Mouse (Mus musculus): ENCODE measurements around the gene Slc22a2. TPM values are rescaled to one million over a fixed set of nuclear protein-coding genes. Genes with fewer than 3 reads are reported as not detected.
"Not testable (repeated sequence)": the region's sequence is repeated elsewhere in the genome, so short reads cannot be mapped to it uniquely, and the experiment has no call there.

The Slc22a2 gene
- not detected in 2 replicates for total RNA-seq (2014; fragmentation: Nextera tagmentation)
- not detected in 2 replicates for total RNA-seq (2017)

DNA sequence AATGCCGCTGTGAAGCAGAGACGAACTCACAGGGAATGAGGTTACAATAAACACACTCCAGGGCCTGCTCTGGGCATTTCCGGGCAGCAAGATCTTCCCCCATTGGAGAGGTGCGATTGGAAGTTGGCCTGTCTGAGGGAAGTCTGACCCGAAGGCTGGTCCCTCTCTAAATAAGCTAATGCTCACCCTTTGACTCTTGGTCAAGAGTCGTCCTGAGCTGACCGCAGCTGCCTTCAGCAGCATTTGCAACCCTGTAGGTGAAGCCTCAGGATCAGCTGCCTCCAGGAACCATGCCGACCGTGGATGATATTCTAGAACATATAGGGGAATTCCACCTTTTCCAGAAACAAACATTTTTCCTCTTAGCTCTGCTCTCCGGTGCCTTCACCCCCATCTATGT, at the start of gene Slc22a2:
Gene Slc22a2 (plus strand): TSS at position 142 of the 400 bp plus-strand sequence.
- no peak for ATAC-seq (replicated peaks; ENCODE audit: poor library complexity, severe bottlenecking)

DNA sequence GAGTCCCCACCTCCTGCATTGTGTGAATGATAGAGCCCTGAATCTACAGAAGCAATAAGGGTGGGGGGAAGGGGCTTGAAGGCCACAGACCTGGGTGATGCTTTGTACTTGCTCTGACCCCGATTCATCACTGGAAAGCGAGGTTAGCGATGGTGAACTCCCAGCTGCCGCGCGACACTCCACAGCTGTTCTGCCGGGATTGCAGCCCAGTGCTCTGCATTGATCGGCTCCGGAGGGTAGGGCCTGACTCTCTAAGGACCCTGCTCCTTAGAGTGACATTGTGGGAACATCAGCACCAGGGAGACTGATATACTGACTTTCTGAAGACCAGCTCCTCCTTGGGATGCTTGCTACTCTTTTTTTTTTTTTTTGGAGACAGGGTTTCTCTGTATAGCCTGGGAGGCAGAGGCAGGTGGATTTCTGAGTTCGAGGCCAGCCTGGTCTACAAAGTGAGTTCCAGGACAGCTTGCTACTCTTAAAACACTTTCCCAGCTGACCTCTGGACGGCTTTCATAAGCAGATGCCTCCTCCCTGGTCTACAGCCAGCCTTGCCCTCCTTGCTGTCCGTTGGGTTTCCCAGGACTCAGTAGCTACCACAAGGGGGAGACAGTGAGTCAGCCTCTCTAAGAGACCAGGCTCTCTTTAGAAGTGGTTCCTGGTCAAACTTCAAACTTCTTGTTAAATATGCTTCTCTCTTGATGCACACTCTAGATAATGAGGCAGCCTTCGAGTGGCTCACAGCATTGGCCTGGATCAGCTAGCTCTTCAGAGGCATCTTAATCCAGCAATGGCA, 49.4 kb upstream of the Slc22a2 start:
- ATAC-seq (replicated peaks; ENCODE audit: poor library complexity, severe bottlenecking), result peak; percentile 78

DNA sequence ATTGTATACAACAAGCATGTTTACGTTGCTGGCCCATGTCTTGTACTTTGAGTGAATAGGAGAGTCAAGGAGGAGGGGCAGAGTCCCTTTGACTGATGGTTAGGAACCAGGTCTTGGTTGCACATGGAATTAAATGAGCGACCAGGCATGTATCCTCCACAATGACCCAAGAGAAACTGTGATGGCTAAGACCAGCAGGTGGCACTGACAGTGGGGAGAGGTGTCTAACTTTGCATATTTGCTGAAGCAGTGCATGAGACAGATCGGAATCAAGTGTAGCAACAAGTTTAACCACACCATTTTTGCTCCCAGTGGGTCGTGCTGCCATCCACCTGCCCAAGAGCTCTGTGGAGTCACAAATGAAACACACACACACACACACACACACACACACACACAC, 21.7 kb upstream of the Slc22a2 start:
- ATAC-seq (replicated peaks; ENCODE audit: poor library complexity, severe bottlenecking), result no peak

DNA sequence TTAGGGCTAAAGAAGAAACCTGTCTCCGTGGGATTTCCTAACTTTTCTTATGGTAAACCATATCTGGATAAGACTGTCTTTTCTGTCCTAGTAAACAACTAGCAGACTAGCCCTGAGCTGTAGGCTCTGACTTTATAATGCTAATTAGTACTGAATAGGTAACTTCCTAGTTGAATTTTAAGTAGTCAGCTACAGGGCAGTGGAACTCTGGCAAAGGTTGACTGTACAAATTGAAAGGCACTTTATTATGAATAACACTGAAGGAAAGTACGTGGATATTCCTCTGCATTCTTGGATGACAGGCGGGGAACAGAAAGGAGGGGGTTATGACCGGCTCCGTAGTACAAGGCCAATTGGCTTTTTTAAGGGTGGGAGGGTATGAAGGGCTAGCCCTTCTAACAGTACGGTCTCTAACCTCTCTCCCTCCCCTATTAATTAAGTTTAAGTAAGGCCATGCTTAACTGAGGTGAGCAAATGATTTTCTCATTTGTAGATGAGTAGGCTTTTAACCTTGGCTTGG, 19.4 kb upstream of the Slc22a2 start:
- ATAC-seq (replicated peaks; ENCODE audit: poor library complexity, severe bottlenecking), result not testable (repeated sequence)

DNA sequence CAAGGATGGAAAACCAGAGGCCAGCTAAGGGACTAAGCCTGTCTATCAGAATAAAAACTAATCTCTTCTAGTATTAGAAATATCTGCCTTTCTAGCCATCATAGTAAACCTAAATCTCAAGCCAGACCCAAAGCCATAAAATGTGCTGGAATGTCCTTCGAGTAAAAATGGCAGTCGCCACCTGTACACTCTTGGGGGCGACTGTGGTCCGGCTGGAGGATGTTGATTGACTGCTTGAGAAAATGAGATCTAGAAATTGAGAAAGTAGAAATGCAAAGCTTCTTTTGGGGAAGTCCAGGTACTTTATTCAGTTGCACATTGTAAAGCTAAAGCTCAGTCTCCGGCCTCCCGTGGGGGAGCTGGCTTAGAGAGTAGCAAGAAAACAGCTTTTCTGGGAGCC, 18.5 kb upstream of the Slc22a2 start:
- no peak for ATAC-seq (replicated peaks; ENCODE audit: poor library complexity, severe bottlenecking)

DNA sequence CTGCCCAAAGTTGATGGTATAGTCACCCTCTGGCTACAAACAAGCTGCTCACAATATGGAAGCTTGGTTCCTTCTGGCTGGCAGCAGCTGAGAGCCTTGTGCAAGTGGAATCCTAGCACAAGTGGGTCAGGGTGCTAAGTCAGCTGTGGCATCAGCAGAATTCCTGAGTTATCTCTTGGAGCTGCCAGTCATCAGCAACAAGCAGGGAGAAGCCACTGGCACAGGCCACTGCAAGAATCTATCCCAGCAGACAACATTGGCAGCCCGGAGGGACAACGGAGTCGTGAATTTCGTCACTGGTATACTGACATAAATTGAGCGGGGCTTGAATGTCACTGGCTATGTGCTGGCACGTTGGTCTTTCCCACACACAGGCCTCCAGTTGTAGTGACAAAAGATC, 12.6 kb upstream of the Slc22a2 start:
- no peak for ATAC-seq (replicated peaks; ENCODE audit: poor library complexity, severe bottlenecking)

DNA sequence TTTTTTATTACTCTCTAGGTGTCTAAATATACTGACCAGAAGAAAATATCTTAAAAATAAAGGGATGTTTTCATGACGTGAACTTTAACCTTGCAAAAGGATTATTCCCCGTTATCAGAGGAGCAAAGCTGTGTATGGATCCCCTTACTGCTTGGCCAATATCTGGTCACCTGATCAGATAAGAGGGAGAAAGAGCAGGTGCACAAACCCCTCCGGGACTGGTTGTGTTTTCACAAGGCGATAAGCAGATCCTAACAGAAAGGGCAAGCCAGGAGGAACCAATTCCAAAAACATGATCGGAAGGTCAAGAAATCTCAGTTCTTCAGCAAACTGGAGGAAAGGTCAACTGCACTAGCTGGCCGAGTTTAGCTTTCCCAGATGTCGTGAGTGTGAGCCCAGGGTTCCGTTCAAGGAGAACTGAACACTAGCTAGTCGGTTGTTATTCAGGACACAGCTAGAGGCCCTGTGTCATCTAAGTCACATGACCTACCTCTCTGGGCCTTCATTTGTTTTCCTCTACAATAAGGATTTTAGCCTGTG, 11.9 kb upstream of the Slc22a2 start:
- ATAC-seq (replicated peaks; ENCODE audit: poor library complexity, severe bottlenecking), result no peak

DNA sequence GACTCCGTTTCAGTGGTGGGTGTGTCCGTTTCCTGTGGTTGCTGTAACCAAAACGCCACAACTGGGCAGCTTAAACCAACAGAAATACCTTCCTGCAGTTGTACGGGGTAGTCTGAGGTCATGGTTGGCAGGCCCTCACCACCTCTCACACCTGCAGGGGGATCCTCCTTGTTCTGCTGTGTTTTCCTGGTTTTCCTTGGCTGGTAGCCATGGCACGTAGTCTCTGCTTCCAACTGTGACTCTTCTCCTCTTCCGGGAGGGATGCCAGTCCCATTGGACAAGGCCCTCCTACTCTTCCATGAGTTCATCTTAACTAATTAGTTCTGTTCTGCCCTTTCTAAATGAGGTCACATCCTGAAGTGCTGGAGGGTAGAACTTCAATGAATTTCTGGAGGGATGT, 8.5 kb upstream of the Slc22a2 start:
- ATAC-seq (replicated peaks; ENCODE audit: poor library complexity, severe bottlenecking), result no peak

DNA sequence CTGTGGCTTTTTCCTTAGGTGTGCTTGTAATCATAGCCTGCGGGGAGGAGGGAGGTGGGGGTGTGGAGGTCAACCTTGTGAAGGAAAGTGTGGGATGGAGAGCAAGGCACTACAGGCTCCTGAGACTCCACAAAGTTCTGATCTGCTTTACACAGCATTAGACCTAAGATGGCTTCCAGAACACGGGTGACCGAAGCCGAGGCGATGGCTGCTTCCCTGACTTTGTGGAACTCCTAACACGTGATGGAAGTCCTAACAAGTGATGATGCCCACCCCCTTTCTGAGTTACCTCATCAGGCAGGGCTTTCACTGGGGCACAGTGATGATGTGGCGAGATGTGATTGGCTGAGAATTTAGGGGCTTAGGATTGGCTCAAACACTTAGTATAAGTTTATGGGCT, 6.8 kb upstream of the Slc22a2 start:
- no peak for ATAC-seq (replicated peaks; ENCODE audit: poor library complexity, severe bottlenecking)

DNA sequence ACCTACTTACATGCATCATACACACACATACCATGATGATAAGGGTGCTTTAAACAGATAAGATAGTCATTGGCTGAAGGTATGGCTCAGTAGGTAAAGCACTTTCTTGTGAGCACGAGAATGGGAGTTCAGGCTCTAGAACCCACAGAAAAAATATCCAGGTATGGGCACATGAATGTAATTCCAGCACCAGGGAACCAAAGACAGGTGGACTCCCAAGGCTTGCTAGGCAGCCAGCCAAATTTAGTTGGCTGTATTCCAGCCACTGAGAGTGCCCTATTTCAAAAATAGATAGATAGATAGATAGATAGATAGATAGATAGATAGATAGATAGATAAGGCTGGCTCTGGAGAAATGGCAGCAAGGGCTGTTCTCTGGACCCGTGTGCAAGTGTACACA, 1.4 kb downstream of the Slc22a2 start:
- no peak for ATAC-seq (replicated peaks; ENCODE audit: poor library complexity, severe bottlenecking)

DNA sequence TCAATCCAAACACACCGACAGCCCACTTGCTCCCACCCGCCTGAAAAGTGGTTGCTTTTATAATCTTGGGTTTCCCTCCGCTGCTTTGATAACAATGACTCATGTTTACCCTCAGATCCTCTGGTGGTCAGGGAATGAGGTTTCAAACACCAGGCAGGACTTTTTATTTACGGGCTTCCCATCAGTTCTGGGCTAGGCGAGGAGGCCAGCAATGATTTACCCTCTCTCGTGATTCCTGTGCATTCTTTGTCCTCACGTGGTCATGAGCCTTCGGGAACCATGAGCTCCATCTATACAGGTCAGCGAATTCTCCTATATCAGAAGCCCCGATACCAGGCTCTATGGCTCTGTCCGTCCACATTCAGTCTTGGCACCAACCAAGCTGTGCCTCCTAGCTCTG, 3.0 kb downstream of the Slc22a2 start:
- ATAC-seq (replicated peaks; ENCODE audit: poor library complexity, severe bottlenecking), result no peak

DNA sequence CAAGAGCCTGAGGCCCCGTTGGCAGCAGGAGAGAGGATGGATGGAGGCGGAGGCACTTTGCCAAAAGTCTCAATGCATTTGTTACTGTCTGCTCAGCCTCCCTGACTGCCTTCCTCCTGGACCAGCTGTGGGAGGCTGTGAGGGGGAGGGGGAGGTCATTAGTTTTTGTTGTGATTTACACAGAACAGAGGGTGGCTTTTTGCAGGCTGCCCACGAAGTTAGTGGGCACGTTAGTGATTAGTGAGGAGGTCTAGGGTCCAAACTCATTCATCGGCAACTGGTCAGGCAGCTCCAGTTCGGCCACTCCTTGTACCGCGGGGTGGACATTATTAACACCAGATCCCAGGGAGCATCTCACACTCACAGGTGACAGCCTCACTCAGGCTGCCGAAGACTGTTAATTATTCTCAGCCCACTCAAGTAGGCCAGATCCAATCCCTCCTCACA, 4.9 kb downstream of the Slc22a2 start:
- ATAC-seq (replicated peaks; ENCODE audit: poor library complexity, severe bottlenecking), result no peak

DNA sequence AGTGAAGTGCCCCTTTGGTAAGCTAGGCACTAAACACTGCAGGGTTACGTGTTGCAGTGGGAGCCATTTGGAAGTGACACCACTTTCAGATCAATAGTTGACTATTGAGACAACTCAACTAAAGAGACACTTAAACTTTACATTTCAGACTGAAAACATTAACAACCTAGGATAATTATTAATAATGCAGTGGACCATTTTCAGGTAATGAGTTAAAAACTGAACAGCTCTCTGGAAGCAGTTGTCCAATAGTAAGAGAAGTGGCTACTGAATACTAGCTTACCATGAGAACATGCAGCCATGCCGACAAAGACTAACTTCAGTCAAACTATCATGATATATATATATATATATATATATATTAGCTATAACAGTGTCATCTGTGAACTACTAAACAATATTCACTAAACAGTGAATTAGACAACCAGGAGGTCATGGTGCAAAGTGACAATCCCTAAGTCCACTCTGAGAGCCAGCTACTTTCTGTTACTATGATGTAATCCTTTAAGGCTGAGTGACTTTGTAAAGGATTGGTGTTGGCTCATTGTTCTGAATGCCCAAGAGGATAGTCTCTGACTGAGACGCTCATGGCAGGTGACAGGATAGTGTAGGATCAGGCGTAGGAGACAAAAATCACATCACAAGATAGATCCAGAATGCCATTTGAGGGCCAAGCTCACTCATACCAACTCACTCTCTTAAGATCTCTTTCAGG, 7.1 kb downstream of the Slc22a2 start:
- no peak for ATAC-seq (replicated peaks; ENCODE audit: poor library complexity, severe bottlenecking)

DNA sequence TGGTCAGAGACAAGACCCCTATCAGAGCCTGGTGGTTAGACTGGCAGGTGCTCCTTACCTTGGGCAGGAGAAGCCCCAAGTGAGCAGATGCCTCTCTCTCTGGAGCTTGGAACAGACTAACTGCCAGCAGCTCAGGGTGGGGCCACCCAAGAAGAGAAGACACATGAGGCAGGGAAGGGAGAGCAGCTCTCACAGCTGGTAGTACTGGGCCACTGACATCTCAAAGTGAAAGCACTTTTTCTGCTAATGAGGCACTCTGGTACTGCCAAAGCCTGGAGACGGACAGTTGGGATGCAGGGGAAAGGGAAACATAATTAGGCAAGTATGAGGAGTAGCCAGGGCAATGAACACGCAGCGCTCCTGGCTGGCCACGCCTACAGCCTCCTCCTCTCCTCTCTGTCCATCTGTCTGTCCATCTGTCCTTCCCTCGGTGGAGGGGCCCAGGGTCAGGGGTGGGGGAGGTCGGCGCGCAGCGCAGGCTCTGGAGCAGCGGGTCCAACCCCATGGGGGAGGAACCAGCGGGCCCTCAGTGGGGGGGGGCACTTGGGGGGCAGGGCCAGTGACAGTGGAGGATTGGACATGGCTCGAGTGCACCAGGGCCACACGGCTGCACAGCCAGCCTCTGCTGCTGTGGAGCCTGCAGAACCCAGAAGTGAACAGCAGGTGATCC, 12.0 kb downstream of the Slc22a2 start:
- ATAC-seq (replicated peaks; ENCODE audit: poor library complexity, severe bottlenecking), result no peak

DNA sequence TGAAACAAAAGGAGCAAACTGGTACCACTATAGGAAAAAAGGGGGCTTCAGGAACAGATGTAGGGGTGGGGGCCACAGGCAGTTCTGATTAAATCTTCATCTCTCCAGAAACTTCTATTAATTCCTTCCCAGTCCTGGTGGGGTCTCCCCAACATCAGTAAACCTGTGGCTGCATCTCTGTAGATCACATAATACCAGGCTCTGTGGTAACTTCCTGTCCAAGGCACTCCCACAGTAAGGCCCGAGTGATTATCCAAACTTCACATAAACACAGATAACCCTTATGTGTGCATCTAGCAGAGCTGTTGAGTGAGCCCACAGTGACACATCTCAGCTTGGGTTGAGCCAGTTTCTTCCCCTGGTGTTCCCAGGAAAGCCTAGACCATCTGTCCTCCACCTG, 22.7 kb downstream of the Slc22a2 start:
- no peak; the same call in 1 of the 2 replicates for ATAC-seq (replicated peaks; ENCODE audit: poor library complexity, severe bottlenecking)

DNA sequence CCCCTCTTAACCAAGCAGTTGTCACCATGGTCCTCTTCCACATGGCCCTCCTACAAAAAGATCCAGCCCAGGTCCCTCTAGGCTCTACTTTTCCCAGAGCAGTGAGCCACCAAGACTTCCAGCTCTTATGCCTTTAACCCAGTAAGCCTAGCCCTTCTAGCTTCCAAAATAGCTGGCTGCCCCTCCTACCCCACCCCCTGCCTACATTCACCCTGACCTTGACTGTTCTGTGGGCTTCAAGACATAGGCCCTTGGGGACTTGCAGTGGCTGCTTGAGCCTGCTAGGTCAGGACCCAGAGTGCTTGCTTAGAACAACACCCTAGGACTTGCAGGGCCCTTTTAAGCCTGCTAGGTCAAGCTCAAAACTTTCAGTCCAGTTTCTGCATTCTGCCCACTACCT, 23.3 kb downstream of the Slc22a2 start:
- no peak for ATAC-seq (replicated peaks; ENCODE audit: poor library complexity, severe bottlenecking)

DNA sequence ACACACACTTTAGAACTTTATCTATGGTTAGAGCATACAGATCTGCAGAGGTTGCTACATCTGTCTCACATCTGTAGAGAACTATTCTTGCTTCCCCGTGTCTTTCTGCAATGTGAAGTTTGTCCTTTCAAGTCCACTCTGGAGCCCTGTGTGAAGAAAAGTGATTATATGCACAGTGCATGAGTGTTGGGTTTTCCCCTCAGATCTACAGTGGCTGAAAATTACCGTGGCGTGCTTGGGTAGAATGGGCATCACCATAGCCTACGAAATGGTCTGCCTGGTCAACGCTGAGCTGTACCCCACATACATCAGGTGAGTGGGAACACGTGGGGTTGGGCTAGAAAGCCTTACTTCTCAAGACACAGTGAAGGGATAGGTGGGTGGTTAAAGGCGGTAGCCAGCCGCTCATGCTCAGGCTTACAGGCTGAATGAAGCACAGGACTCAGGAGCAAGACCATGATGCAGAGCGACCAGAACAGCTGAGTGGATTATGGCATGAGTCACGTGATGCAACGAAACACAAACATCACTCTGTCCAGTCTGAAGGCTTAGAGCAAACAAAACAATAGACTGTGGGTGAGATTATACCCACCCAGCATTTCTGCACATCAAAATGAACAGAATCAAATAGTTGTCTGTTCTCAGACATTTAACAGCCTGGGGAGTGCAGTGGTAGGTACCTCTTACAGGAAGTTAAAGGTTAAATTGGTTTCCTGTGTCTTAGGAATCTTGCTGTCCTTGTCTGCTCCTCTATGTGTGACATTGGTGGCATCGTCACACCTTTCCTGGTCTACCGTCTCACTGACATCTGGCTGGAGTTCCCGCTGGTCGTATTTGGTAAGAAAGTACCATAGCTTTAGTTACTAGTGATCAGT, 30.8 kb downstream of the Slc22a2 start:
- no peak for ATAC-seq (replicated peaks; ENCODE audit: poor library complexity, severe bottlenecking)

DNA sequence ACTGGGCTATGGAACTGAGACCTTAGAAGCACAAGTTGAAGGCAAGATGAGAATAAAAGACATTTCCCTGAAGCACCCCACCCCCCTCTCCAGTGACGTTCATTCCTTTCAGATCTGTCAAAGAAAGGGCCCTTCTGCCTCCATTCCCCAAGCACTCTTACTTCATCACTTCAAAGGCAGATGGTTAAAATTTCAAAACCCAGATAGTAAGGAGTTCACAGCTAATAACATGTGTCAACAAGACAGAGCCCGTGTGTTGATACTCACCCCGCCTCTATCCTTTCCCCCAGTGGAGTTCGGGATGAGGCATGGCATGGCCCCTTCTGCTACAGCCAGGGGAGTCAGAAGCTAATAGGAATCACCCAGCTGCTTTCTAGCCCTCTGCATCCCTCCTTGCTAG, 31.5 kb downstream of the Slc22a2 start:
- ATAC-seq (replicated peaks; ENCODE audit: poor library complexity, severe bottlenecking), result no peak

DNA sequence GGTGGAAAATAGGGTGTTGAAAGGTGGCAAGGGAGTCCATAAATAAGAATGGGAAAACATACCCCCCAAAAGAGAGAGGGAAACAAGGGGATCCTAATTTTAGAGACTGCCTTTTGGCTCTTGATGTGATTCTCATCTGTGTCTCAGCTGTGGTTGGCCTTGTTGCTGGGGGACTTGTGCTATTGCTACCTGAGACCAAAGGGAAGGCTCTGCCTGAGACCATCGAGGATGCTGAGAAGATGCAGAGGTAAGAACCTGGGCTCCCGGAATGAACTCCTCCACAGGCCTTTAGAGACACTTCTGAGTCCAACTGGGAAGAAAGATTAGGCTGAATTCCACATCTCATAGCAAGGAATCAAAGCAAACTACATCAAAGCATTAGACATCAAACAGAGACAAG, 35.7 kb downstream of the Slc22a2 start:
- no peak for ATAC-seq (replicated peaks; ENCODE audit: poor library complexity, severe bottlenecking)

DNA sequence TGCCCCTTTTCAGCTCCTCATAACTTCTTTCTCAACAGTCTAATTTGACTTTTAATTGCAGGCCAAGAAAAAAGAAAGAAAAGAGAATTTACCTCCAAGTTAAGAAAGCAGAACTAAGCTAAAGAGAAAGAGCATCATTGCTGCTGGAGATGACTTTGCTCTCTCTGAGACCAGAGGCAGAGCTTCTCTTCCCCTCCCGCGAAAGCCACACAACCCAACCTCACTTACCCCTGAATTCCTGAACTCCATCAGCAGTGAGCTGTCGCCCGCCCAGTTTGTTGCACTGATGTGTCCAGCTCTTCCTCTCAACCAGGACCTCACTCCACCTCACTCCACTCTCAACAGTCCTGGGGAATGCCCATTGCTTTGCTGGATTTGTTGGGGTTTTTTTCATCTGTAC, 44.1 kb downstream of the Slc22a2 start:
- ATAC-seq (replicated peaks; ENCODE audit: poor library complexity, severe bottlenecking), result peak; percentile 44
